Mouse (Mus musculus) kidney, adult 18-20 months (tissue): Measurements from ENCODE around the gene Hes1.

Experiments
- DNase-seq: peaks from one replicate; pipeline ENCODE4 v3.0.0; 2021

Gene Hes1

DNA sequence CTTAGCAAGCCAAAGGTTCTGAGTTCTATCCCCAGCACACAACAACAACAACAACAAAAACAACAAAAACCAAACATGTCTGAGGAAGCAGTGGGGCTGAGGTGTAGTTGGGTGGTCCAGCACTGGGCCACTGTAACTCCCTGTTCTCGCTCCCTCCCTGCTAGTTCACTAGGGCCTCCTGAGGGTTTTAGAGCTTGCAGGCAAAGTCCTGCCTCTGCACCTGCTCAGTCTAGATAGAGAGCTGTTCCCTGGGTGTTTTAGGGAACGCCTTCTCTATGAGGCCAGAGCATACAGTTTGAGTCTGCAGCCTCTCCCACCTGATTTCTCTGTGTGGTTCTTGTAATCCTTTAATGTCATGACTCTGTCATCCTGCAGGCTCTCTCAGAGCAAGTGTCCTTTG, 11.9 kb upstream of the Hes1 start:
- no peak for DNase-seq

DNA sequence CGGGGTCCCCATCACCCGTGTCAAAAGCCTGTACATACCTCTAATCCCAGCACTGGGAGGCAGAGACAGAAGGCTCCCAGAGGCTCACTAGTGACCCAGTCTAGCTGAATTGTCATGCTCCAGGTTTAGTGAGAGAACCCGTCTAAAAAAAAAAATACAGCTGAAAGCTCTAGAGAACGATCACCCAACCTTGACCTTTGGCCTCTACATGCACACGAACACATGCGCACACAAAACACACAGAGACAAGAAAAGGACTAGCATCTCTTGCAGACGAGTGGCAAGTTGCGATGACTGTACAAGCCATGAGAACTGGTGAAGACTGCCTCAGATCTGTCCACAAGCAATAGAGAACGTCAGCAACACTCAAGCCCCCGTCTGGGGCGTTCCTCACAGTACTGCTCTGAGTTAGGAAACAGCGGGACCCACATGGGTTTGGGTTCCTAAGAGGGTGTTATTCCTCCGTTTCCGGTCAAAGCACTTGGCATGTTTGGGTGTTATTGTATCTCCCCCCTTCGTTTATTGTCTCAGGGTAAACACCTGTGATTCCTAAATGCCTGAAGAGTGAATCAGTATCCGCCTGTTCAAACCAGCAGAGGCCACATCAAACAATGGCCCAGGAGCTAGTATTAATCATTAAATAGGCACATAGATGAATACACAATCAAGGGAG, 11.2 kb upstream of the Hes1 start:
- peak; percentile 19 for DNase-seq

DNA sequence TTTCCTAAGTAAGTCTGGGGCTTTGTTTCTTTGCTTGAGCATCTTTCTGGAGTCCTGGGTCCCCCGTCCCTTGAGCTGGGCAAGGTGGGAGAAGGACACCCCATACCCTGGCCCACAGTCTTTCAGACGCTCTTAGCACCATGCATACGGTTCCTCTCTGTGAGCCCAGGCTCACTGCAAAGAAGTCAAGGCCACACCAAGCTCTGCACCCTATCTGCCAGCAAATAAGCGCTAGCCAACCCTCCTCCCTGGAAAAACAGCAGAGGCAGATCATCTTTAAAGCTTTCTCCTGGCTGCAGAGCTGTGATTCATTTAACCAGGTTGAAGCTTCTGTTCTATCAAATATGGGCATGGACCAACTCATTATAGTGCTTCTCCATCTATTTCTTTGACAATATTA, 9.6 kb upstream of the Hes1 start:
- no peak for DNase-seq

DNA sequence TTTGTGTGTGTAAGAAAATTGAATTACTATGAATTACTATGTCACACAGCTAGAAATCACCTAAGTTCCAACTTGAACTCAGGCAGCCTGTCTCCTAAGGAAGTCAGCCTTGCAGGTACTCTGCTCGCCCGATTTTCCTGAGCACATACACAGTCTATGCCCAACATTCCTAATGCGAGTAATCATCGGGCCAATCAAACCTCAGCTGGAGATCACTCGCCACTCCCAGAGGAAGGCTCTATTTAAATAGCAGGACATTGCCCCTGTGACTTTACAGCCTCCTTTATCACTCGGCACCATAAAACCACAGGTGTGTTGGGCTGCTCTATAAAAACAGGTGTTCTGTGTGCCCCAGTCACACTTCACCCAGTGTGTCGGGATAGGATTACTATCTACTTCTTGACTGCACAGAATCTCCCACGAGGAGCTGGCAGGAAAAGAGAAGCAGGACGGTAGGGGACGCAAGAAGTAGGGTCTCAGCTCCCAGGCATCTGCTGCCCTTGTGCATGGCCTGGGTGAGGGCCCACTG, 8.8 kb upstream of the Hes1 start:
- DNase-seq = no peak

DNA sequence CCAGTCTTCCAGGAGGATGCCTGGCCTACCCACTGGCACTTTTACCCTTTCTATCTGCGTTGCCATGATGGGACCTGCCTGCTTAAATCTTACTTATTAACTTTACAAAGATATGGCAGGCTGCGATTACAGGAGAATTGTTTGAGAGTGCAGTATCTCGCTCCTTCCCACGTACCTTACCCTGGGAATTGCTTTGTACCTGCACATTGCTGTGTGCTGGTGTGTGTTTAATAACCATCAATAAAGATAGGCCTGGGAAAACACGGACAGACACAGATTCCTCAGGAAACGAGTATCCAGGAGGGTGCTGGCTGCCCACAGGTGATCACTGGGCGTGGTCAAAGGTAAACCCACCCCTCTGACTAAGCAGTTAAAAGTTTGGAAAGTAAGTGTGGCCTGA, 8.3 kb upstream of the Hes1 start:
- no peak for DNase-seq

DNA sequence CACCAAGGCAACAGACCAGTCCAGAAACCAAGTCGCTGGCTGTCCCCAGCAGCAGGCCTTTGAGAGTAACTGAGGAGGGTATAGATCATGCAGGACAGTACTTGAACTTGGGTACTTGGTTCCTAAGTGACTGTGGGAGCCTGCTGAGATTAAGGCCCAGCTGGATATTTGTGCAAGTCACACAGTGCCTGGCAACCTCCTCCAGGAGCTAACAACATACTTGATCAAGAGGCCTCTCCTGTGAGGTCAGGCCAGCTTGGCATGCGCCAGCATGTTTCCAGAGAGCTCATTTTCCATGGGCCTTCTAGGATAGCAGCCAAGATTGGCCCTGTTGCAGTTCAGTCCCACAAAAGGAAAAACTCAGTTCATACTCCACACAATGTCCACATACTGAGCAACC, 7.3 kb upstream of the Hes1 start:
- peak; percentile 54 for DNase-seq

DNA sequence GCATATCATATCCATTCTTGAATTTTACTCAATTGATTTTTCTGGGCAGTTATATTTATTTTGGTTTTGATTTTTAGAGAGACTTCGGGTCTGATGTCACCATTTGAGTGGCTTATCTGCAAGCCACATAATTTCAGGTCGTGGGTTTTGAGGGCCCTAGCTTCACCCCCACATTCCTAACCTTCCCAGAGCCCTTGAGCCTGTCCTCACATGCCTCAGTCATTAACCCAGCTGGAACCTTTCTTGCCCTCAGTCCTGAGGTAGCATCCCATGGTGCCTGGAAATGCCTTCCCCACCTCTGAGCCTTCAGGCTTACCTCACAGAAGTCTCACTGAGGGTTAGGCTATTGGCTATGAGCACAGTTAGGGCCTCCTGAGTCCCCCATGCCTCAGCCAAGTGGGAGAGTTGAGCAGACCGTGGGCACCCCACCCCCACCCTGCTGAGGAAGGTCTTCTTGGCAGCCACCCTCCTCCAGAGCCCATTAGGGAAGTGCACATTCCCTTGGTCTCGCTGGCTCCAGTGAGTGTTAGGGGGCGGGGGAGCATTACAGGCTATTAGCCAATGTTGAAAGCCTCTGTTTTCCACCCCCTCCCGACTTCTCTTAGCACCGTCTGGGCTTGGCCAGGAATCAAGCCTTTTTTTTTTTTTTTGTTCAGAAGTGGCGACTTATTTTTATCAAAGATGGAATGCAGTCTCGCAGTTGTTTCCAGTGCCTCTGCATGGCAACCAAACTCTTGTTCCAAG, 5.0 kb upstream of the Hes1 start:
- peak; percentile 67 for DNase-seq

DNA sequence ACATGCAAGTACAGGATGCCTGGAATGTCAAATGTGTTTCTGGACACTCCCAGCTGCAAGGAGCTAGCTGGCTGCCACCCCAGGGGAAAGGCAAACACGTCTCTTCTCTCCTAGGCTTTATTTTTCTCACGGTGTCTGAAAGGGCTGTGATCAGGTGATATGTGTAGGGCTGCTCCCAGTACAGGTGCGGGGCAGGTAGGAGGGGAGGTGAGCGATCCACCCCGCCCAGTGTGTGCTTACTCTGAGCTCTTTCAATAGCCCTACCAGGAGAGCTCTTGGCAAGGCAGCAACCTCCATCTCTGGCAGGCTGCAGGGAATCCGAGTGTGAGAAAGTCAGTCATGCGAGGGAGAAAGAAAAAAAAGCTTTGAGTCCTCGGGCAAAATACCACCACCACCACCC, 3.8 kb upstream of the Hes1 start:
- peak; percentile 78 for DNase-seq

DNA sequence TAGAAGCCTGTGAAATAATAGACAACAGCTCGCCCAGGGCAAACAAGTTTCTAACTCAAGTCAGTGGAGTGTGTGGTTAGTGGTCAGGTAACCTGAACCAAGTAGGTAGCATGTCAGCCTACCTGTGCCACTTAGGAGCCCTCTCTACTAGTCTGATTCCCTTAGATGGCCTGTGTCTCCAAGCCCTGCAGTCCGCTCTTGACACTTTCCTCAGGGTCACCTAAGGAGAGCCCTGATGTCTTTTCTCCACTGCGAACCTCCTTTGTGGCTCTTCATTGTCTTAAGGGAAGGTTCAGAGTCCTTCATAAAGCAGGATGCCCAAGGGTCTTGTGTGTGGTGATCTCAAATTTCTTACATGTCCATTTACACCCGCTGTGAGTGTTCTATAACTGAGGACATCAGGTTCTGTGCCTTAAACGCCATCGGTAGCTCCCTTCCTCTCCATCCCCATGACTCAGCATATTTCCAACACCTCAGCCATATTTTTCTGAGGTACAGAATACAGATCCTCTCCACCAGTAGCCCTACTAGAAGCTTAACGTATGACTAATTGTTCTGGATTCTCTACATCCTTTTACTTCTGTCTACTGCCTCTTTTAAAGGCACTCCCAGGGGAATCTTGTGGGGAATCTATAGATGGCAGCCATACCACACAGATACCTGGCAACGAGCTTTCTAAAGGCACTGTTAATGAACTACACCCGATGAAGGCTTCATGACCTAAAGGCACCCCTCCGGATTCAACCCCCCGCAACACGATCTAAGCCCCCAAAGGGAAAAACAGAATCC, 1.7 kb upstream of the Hes1 start:
- DNase-seq = no peak

DNA sequence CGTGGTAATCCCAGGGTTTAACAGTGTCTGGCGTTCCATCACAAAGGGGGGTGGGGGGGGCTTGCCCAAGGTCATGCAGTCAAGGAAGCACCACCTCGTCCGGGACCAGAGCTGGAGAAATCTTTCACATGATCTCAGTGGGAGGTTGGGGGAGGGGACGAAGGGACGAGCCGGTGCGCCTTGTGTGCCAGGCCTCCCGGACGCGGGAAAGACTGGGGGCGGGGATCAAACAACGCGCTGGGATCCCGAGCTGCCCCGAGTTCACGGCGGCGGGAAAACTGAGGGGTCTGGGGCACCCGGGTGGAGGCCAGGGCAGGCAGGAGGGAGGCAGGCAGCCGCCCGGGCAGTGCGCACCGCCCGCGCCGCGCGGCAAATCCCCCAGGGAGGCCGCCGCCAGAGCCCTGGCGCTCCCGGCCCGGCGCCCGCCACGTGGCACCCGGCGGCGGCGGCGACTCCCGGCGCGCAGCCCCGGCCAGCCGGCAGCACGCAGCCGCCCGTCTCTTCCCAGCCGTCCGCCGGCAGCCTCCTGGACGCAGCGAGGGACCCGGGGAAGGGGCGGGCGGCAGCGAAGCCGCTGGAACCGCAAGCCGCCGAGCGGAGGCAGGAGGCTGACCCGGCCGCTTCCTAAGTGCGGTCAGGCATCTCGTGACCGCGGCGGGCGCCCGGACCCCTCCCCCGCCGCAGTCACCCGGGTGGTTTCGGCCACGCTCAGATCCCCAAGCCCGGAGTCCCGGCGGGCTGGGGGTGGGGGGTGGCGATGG, 883 bp upstream of the Hes1 start:
- DNase-seq = peak; percentile 87

DNA sequence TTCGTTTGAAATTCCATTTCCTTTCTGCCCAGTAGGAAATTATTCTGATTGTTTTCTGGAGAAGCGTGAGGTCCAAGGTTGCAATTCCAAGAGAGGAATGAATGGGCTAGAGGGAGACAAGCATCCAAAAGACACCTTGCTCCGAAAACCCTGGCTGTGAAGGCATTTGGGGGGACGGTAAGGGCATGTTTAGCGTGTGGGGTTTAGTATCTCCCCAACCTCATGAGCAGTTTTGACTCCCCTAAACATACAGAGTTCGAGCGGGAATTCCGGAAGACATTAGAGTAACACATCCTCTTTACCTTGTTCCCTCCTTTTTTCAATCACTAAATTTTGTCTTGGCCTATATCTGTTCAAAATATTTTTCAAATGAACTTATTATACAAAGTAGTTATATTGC, 429 bp downstream of the Hes1 start:
- no peak for DNase-seq

DNA sequence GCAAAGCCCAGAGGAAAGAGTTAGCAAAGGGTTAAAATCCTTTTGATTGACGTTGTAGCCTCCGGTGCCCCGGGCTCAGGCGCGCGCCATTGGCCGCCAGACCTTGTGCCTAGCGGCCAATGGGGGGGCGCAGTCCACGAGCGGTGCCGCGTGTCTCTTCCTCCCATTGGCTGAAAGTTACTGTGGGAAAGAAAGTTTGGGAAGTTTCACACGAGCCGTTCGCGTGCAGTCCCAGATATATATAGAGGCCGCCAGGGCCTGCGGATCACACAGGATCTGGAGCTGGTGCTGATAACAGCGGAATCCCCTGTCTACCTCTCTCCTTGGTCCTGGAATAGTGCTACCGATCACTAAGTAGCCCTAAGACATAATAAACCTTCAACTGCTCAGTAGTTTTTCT, 893 bp downstream of the Hes1 start:
- DNase-seq = peak; percentile 96

DNA sequence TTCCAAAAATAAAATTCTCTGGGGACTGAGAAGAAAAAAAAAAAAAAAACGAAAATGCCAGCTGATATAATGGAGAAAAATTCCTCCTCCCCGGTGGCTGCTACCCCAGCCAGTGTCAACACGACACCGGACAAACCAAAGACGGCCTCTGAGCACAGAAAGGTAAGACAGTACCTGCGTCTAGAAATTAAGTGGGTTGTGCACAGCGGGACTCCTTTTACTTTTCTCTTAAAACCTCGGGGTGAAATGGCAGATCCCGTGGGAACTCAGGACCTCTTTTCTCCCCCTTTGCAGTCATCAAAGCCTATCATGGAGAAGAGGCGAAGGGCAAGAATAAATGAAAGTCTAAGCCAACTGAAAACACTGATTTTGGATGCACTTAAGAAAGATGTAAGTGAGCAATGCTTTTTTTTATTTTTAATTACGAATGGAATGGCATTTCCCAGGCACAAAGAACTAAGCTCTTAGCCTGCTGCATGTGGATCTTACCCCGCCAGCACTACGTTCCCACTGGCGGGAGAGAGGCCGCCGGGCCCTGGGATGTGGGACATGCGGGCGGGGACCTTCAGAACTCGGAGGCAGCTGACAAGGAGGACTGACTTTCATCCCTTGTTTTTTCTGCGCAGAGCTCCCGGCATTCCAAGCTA, 1.5 kb downstream of the Hes1 start:
- peak; percentile 77 for DNase-seq

DNA sequence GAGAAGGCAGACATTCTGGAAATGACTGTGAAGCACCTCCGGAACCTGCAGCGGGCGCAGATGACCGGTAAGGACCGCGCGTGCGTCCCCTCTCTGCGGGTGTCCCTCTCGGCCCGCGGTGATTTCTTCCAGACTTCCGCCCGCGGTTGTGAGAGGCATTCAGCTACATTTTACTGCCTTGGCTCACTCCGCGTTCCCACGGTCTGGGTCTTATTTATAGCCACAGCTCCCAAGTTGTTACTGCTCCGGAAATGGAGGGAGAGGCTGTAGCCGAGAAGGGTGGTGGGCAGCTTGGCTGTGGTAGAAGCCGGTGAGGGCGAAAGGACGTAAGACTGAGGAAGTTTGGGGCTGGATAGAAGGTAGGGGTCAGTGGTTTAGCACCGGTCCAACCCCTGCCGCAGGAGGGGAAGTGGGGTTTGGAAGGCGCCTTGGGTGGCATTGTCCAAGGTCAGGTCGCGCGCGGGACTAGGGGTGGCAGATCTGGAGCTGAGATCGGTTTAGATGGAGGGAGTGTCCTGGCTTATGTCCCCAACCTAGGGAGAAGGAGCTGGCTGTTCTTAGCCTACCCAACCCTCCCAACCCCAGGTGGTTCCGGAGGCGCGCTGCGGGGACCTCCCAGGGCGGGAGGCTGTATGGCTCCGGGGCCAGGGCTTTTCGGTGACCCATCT, 2.1 kb downstream of the Hes1 start:
- peak; percentile 76 for DNase-seq

DNA sequence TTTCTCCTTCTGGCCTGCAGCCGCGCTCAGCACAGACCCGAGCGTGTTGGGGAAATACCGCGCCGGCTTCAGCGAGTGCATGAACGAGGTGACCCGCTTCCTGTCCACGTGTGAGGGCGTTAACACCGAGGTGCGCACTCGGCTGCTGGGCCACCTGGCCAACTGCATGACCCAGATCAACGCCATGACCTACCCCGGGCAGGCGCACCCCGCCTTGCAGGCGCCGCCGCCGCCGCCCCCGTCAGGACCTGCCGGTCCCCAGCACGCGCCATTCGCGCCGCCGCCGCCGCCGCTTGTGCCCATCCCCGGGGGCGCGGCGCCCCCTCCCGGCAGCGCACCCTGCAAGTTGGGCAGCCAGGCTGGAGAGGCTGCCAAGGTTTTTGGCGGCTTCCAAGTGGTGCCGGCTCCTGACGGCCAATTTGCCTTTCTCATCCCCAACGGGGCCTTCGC, 2.7 kb downstream of the Hes1 start:
- peak; percentile 91 for DNase-seq

DNA sequence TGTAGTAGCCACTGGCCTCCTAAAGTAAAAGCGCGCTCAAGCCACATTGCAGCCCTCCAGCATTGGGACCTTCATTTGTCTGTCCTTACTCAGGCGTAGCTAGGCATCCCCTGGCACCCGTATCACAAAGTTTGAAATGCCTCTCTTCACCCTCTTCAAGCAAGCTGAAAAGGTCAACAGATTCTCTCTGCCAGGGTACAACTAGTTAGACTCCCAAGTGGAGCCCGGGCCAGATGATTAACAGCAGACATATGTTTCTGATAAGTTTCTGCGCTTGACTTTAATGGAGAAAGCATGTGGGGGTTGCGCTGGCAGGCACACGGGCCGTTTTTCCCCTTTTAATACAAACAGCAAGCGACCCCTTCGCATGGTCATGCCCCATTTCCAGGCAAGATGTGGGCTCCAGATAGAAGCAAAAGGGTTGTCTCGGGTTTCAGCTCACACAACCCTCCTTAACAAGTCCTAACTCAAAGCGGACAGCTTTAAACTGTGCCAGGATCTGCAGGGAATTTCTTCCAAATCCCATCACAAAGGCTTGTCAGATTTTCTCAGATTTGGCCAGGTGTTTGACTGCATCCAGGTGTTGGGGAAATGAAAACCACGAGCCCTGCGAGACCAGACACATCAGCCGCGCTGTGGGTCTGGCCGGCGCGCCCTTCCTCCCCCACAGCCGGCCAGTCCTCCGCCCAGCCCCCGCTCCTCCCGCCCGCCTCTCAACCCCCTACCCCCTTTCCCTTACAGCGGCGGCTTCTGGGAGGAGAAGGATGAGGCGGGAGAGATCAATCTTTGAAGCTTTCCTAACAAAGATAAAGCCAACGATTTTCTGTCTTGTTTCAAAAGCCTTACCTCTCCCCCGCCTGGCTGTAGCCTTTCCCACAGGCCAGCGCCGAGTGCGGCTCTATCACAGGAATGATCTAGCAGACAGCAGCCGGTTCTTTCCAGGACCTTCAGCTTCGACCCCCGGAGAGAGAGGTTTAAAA, 4.1 kb downstream of the Hes1 start:
- peak; percentile 42 for DNase-seq

DNA sequence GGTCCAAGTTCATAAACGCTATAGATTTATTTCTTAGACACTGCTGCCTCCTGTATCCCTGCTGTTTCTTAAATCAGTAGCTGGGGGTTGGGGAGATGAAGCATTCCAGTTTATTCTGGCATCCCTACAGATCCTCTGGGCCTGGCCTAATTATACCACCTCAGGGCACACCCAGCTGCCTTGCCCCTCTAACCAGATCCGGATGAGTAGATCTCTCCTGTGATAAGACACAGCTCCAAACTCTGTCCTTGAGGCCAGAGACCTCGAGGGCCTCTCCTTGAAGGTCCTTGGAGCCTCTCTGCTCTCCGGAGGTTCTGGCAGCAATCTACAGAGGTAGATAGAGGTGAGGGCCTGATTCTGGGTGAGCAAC, 5.4 kb downstream of the Hes1 start:
- DNase-seq = peak; percentile 66

DNA sequence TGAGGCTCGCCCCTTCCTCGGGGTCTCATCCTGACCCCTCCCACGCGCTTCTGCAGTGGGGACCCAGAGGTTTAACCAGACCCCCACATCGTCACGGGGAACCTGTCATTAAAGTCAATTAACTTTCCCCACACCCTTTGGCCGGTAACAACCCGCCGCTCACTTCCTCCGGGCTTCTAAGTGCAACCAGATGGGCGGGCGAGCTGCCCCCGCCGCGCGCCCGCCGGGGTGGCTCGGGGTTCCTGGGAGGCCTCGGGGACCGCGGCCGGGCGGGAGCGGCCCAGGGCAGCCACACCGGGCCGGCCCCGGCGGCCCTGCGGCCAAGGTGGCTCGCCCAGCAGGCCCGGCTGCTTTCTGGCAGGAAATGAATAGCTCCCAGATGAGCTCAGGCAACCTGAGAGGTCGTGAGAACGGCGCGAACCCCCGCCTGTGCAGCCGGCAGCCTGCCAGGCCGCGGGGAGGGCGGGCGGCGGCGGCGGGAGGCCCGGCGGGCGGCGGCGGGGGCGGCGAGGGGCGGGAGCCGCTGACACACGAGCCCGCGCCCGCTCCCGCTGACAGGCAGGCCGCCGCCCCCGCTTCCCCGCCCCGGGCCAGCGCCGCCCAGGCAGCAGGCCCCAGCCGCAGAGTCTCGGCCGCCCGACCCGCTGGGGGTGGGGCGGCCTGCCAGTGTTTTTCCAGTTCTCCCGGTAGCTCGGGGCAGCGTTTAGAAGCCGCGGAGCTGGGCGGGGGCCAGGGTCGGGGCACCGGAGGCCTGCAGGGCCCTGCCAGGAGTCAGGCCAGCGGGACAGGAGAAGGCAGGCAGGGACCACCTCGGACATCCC, 6.0 kb downstream of the Hes1 start:
- DNase-seq = peak; percentile 90

DNA sequence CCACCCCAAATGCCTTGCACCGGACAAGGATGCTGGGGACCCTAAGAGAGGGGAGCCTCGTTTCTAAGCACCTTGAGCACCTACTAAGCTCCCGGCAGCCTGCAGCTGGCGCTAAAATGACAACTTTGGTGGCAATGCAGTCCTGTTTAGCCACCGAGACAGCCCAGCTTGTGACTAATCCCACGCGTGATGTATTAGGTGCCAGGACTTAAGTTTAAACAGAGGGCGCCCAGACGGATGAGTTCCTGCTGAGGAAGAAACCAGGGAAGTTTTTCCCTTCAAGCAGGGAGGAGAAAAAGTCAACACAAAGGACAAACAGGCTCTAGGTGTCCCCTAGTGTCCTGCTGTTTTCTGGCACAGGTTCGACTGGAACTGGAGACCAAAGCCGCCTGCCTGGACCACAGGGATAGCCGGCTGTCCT, 6.6 kb downstream of the Hes1 start:
- DNase-seq = no peak

DNA sequence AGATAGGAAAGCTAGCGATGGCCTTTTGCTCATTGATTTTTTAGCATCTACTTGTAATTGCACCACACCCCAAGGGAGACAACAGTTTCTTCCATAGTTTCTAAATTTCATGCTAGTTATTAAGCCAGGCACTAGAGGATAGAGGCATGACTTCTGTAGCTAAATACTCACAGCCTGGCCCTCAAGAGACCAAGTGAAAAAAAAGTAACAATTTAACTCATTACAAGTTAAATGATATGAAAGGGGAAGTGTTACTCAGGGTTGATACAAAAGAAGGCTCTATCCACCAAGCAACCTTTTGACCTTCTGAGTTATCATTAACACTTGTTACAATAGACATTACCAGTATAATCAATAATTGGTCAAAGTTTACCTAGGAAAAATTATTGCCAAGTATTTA, 9.1 kb downstream of the Hes1 start:
- no peak for DNase-seq
